ENCODE assay signal across 8 mouse cellular contexts in genomic region chr7:27326101-27326880, GRCm38 (mm10). TPM values are rescaled to one million over a fixed set of nuclear protein-coding genes. Genes with fewer than 3 reads are reported as not detected.
DNase-seq lines count a peak whose midpoint lies in the region; ATAC-seq and TF ChIP-seq lines count a peak whose summit lies in the region.

No protein-coding gene starts in this region.

- H3K4me3 ChIP-seq in E14TG2a.4 (replicated peaks; ENCODE audit: low read length) = peak overlapping the region; percentile 85
- peak overlapping the region; percentile 51 for H3K4me3 ChIP-seq in heart, embryonic 10.5 days

- 28% methylated on average over 34 of the region's 34 CpGs for WGBS in heart, embryonic 10.5 days

- H3K36me3 ChIP-seq in E14TG2a.4 (ENCODE audit: insufficient read depth, low read length) = peaks cover 64% of the 10 kb centered on the region
- H3K36me3 ChIP-seq in heart, embryonic 10.5 days = no peaks in the 10 kb centered on the region

- peaks cover 90% of the 10 kb centered on the region for H3K4me1 ChIP-seq in E14TG2a.4 (replicated peaks; ENCODE audit: low read depth, low read length)
- peaks cover 48% of the 10 kb centered on the region for H3K4me1 ChIP-seq in heart, embryonic 10.5 days

- no peak for ATAC-seq in erythroid progenitor cell, adult 5-6 weeks (replicated peaks; ENCODE audit: low FRiP score, poor library complexity, severe bottlenecking)

- no peaks in the 10 kb centered on the region for H3K27me3 ChIP-seq in E14TG2a.4 (ENCODE audit: insufficient read depth, low read length)
- H3K27me3 ChIP-seq in heart, embryonic 10.5 days (ENCODE audit: insufficient read depth, poor library complexity, severe bottlenecking) = peaks cover 99% of the 10 kb centered on the region

- H3K9me3 ChIP-seq in E14TG2a.4 (ENCODE audit: low read length) = no peaks in the 10 kb centered on the region
- no peaks in the 10 kb centered on the region for H3K9me3 ChIP-seq in heart, embryonic 10.5 days

- DNase-seq in cerebellum, adult 8-10 months = peak; percentile 49
- no peak for DNase-seq in heart, embryonic 10.5 days (ENCODE audit: low spot score)
- peak; percentile 61 for DNase-seq in kidney, adult 9 months
- peak; percentile 63 for DNase-seq in lung, postnatal 25 days (ENCODE audit: low spot score)
- no peak for DNase-seq in spleen, postnatal 14 days (ENCODE audit: low spot score in 2 of 2)
- no peak for DNase-seq in T-cell, adult 2 months (ENCODE audit: low spot score)

- TF ChIP-seq CTCF in E14TG2a.4 (conservative IDR thresholded peaks at IDR 0.05; ENCODE audit: low read length) = no peak

- H3K27ac ChIP-seq in heart, embryonic 10.5 days = peak overlapping the region; percentile 11; the same call in 1 of the 2 replicates

RNA-seq across cellular contexts. Expression of gene Ltbp4, which starts 11.2 kb away (rescaled TPM):
- 19.2 and 23.6 TPM in 2 replicates for polyA plus RNA-seq in heart, embryonic 10.5 days (2016; fragmentation: Nextera tagmentation; extraction: Ambion mirVana)
- total RNA-seq in erythroid progenitor cell, adult 5-6 weeks (2015; ENCODE audit: low replicate concordance) = not detected in 2 replicates
- 0.61 TPM in 1 of 2 replicates, not detected in the other for total RNA-seq in erythroid progenitor cell, adult 5-6 weeks (2017; ENCODE audit: low replicate concordance)

RNA-seq across cellular contexts. Expression of gene Shkbp1, which starts 29.5 kb away (rescaled TPM):
- 48.3 and 50.4 TPM in 2 replicates for polyA plus RNA-seq in heart, embryonic 10.5 days (2016; fragmentation: Nextera tagmentation; extraction: Ambion mirVana)
- total RNA-seq in erythroid progenitor cell, adult 5-6 weeks (2015; ENCODE audit: low replicate concordance) = 11.5 and 20.5 TPM in 2 replicates
- total RNA-seq in erythroid progenitor cell, adult 5-6 weeks (2017; ENCODE audit: low replicate concordance) = 4.7 and 5.1 TPM in 2 replicates

RNA-seq across cellular contexts. Expression of gene Gm20479, which starts 30.9 kb away (rescaled TPM):
- 1.3 and 2.1 TPM in 2 replicates for polyA plus RNA-seq in heart, embryonic 10.5 days (2016; fragmentation: Nextera tagmentation; extraction: Ambion mirVana)
- 8.0 TPM in 1 of 2 replicates, not detected in the other for total RNA-seq in erythroid progenitor cell, adult 5-6 weeks (2015; ENCODE audit: low replicate concordance)
- total RNA-seq in erythroid progenitor cell, adult 5-6 weeks (2017; ENCODE audit: low replicate concordance) = not detected in 2 replicates

Comparison
In these comparisons a context has a peak if more than half of its experiments do, and no peak if none do; other contexts are left out.
1. DNase-seq: peak in cerebellum, adult 8-10 months (single experiment), kidney, adult 9 months (single experiment) and lung, postnatal 25 days (single experiment); none in heart, embryonic 10.5 days (single experiment), spleen, postnatal 14 days (0 of 2) and T-cell, adult 2 months (single experiment).